Mouse (Mus musculus) gastrocnemius, postnatal 36 days (tissue): ENCODE results near the gene Kifc1. TPM values are rescaled to one million over a fixed set of nuclear protein-coding genes. Genes with fewer than 3 reads are reported as not detected.
A peak's percentile ranks its signal among the peaks of the same experiment; 100 is the strongest.
"Not testable (repeated sequence)": the region's sequence is repeated elsewhere in the genome, so short reads cannot be mapped to it uniquely, and the experiment has no call there.

Experiments
- DNase-seq, 2 experiments: peaks; one replicate each; pipeline ENCODE4 v3.0.0; 2022
- intact Hi-C: fragments of 180-260 bp; cut with DNase I; formaldehyde crosslinking; loops from one replicate; pipeline ENCODE4 v1.15.1; 2025
- total RNA-seq, 2 experiments: library from RNA; stranded (reverse); gene quantifications; 2 replicates each; pipeline ENCODE4 v1.2.3; 2021

The Kifc1 gene
- total RNA-seq, 2 experiments from 2014 or later, result 0.74 to 1.1 TPM

DNA sequence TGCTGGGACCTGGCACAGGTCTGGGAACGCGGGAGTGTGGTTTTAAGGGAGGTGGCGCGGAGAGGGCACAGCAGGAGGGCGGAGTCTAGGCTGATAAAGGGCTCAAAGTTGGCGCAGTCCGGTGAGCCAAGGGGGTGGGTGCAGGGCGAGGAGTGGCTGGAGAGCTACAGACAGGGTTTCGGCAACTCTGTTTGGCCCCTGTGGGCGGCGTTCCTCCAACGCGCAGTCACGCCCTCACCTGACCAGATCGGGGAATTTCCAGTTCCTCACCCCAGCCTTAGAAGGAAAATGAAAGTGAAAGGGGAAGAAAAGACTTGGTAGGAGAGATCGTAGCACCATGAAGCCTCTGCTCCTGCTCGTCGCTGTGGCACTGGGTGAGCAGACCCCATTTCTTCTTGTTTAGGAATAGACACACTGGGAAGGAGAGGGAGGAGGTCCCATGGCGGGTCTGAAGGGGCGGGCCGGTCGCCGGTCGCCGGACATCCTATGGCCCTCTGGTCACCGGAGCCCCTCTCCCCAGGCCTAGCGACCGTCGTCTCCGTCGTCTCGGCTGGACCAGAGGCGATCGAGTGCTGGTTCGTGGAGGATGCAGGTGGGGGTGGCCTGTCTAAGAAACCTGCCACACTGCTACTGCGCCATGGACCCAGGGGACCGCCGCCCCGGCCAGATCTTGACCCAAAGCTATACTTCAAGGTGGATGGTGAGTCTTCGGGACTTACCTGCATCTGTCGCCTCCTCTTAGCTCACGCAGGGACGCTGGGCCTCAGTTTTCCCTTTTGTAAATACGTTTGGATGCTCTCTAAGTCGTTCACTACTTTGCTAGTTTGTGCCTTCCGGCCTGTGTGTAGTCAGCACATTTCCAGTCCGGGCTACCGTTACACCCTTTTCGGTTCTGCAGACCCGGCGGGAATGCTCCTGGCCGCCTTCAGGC lies 29.2 kb upstream of the Kifc1 start:
- intact Hi-C loops, result no loop called here
- peak; percentile 67 to 70 for DNase-seq

DNA sequence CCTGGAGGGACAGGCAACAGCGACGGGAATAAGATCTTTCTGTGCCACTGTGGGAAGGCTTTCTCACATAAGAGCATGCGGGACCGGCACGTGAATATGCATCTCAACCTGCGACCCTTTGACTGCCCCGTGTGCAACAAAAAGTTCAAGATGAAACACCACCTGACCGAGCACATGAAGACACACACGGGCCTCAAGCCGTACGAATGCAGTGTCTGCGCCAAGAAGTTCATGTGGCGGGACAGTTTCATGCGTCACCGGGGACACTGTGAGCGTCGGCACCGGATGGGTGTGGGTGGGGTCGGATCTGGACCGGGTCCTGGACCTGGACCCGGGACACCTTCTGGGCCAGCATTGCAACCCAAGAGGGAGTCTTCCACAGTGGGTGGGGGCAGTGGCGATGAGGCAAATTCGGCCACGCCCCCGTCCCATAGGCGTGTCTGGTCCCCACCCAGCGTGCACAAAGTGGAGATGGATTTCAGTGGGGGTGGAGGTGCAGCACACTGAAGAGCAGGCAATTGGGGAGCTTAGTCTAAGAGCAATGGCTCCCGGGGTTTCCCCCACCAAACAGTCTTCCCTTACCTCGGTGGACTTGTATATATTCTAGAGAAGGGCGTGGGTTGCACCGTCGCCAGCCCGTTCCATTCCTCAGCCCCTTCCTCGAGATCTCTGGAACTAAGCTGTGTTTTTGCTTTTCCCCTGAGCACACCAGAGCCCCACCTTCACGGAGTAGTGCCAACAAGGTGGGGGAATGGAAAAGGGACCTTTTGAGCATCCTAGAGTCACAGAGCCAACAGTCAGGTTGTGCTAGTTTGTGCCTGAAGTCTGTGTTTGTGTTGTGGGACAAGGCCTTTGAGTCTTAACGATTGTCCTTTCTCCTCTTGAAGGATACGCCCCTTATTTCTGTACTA lies 28.1 kb upstream of the Kifc1 start:
- DNase-seq, result peak; percentile 47 to 57
- intact Hi-C loops, result no loop called here

DNA sequence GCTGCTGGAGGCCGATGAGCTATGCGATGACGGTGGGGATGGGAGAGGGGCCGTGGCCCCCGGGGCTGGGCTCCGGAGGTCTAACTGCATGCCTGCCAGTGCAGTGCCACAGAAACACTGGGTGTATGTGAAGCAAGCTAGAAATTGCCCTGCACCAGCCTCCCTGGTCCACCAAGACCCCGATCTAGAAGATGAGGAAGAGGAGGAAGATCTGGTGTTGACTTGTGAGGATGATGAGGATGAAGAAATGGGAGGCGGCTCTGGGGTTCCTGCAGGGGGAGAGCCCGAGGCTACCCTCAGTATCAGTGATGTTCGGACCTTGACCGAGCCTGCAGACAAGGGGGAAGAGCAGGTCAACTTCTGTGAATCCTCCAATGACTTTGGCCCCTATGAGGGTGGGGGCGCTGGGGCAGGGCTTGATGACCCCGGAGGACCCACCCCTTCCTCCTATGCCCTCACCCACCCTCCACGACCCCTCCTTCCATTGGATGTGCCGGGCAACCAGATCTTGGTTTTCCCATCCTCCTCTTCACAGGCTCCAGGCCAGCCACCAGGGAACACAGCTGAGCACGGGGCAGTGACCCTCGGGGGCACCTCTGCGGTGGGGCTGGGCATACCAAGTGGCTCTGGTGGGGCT lies 27.3 kb upstream of the Kifc1 start:
- intact Hi-C loops, result no loop called here
- peak in 1 of 2 experiments; percentile 3 for DNase-seq

DNA sequence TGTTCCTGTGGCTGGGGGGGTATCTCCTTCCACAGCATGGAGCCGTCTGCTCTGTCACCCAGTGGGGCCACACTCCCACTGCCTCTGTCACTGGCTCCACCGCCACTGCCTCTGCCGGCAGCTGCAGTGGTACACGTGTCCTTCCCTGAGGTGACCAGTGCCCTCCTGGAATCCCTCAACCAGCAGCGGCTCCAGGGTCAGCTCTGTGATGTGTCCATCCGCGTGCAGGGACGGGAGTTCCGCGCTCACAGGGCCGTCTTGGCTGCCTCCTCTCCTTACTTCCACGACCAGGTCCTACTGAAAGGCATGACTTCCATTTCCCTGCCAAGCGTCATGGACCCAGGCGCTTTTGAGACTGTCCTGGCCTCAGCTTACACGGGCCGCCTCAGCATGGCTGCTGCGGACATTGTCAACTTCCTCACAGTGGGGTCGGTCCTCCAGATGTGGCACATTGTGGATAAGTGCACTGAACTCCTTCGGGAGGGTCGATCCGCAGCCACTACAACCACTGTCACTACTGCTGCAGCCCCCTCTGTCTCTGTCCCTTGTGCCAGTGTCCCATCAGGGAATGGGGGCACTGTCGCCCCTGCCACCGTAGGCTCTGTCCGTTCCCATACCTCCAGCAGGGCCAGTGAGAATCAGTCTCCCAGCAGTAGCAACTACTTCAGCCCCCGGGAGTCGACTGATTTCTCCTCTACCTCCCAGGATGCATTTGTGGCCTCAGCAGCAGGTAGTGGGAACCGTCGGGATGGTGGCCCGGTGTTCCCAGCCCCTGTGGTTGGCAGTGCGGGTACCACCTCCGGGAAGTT lies 26.6 kb upstream of the Kifc1 start:
- peak in 1 of 2 experiments; percentile 11 for DNase-seq
- intact Hi-C loops, result no loop called here

DNA sequence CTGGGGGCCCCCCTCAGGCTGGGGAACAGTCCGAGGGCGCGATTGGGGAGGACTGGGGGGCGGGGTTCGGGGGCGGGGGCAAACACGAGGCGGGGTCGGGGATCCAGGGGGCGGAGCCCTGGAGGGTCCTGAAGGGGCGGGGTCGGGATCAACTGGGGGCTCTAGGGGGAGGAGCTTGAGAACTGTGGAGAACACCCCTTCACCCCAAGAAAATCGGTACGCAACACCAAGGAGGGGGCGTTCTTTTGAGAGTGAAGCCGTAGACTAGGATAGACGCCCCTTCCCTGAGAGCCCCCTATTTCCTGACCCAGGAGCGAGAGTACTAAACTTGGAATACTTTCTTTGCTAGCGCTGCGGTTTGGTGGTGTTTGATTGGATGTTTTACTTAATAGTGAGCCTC lies 25.8 kb upstream of the Kifc1 start:
- intact Hi-C loops, result no loop called here
- DNase-seq, result no peak

DNA sequence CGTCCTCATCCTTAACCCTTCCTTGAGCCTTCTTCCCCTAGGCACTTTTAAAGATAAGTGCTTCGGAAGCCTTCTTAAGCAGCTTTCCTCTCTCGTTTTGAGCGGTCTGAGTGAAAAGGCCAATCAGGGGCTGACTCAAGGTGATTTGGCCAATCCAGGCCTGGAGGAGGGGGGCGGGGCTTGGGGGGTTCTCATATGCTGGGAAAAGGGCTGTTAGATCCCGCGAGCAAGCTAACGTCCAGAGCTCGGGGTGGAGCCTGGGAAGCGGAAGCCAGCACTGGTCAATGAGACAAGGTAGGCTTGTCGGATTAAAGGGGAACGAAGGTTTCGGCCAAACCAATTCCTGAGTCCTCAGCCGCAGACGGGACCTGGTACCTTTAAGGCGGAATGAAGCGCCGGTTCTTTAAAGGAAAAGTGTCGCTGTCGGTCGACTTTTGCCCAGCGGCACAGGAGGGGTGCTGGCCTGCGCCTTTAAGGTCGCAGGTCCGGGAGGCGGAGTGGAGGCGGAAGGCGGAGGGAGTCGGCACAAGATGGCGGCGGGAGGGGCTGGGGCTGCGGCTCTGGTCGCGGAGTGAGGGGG lies 25.3 kb upstream of the Kifc1 start, which contains the start of the genes Tapbp and Zbtb22:
TSS of gene Tapbp (plus strand) at position 229 of the 580 bp plus-strand sequence.
TSS of gene Zbtb22 (plus strand) at position 234 of the 580 bp plus-strand sequence.
- intact Hi-C loops, result no loop called here
- peak; percentile 89 to 94 for DNase-seq

DNA sequence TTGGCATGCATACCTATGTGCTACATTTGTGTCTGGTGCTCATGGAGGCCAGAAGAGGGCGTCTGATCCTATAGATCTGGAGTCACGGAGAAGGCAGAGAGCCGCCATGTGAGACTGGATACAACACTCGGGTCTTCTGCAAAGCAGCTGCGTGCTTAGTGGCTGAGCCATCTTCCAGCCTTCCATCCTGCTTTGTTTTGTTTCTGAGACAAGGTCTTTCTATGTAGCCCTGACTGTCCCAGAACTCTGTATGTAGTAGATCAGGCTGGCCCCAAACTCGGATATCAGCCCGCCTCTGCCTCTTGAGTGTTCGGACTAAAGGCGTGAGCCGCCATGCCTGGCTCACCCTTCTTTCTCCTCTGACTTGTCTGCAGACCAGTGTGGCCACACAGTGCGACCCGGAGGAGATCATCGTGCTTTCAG lies 24.5 kb upstream of the Kifc1 start:
- intact Hi-C loops, result no loop called here
- no peak for DNase-seq

DNA sequence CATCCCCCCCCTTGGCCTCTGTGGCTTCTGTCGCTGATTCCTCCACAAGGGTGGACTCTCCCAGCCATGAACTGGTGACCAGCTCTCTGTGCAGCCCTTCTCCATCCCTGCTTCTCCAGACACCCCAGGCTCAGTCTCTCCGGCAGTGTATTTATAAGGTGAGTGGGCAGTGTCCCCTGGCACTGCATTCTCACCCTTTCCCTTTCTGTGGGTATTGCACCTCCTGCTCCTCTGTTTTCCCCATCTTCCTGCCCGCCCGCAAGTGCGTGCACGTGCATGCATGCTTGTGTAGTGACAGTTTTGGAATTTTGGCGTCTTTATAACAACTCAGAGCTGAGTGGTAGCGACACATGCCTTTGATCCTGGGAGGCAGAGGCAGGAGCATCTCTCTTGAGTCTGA lies 23.4 kb upstream of the Kifc1 start:
- intact Hi-C loops, result no loop called here
- no peak for DNase-seq

DNA sequence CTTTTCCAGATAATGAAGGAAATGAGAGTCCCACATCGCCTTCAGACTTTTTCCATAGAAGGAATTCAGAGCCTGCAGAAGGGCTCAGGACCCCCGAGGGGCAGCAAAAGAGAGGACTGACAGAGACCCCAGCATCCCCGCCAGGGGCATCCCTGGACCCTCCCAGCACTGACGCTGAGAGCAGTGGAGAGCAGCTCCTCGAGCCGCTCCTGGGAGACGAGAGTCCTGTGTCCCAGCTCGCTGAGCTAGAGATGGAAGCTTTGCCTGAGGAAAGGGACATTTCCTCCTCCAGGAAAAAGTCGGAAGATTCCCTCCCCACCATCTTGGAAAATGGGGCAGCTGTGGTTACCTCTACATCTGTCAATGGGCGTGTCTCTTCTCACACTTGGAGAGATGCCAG lies 22.8 kb upstream of the Kifc1 start:
- no peak for DNase-seq
- intact Hi-C loops, result no loop called here

DNA sequence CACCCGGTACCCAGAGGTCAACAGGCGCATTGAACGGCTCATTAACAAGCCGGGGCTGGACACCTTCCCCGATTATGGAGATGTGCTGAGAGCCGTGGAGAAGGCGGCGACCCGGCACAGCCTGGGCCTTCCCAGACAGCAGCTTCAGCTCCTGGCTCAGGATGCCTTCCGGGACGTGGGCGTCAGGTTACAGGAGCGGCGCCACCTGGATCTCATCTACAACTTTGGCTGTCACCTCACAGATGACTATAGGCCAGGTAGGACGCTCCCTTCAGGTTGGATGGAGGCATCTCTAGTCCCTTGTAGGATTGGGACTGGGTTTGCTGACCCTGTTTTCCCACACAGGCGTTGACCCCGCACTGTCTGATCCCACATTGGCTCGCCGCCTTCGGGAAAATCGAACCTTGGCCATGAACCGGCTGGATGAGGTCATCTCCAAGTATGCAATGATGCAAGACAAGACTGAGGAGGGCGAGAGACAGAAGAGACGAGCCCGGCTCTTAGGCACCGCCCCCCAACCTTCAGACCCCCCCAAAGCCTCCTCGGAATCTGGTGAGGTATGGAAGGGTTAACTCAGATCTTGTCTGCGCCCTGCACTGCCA lies 21.5 kb upstream of the Kifc1 start:
- intact Hi-C loops, result no loop called here
- peak in 1 of 2 experiments; percentile 5 for DNase-seq

DNA sequence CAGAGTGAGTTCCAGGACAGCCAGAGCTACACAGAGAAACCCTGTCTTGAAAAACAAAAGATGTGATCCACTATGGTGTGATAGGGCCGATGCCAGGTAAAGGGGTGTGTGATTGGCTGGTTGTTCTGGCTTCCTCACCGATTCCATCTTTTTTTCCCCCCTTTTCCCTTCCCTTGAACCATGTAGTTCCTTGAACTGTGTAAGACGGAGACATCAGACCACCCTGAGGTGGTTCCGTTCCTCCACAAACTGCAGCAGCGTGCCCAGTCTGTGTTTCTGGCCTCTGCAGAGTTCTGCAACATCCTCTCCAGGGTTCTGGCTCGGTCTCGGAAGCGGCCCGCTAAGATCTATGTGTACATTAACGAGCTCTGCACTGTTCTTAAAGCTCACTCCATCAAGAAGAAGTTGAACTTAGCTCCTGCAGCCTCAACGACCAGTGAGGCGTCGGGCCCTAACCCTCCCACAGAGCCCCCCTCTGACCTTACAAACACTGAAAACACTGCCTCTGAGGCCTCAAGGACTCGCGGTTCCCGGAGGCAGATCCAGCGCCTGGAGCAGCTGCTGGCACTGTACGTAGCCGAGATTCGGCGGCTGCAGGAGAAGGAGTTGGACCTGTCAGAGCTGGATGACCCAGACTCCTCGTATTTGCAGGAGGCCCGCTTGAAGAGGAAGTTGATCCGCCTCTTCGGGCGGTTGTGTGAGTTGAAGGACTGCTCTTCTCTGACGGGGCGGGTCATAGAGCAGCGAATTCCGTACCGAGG lies 20.8 kb upstream of the Kifc1 start:
- intact Hi-C loops, result no loop called here
- no peak for DNase-seq

DNA sequence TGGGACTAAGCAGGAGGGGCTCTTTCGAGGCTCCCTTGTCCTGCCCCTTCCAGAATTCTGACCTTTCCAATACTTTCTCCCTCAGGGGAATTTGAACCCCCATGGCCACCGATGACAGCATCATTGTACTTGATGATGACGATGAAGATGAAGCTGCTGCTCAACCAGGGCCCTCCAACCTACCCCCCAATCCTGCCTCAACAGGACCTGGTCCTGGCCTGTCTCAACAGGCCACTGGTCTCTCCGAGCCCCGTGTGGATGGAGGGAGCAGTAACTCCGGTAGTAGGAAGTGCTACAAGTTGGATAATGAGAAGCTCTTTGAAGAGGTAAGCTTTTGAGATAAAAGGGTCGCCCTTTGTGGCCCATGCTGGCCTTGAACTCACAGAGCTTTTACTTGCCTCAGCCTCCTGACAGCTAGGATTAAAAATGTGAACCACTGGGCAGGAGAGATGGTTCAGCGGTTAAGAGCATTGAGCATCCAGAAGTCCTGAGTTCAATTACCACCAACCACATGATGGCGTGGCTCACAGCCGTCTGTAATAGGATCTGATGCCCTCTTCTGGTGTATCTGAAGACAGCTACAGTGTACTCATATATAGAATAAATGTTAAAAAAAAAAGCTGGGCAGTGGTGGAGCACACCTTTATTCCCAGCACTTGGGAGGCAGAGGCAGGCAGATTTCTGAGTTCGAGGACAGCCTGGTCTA lies 20.0 kb upstream of the Kifc1 start:
- intact Hi-C loops, result no loop called here
- no peak for DNase-seq

DNA sequence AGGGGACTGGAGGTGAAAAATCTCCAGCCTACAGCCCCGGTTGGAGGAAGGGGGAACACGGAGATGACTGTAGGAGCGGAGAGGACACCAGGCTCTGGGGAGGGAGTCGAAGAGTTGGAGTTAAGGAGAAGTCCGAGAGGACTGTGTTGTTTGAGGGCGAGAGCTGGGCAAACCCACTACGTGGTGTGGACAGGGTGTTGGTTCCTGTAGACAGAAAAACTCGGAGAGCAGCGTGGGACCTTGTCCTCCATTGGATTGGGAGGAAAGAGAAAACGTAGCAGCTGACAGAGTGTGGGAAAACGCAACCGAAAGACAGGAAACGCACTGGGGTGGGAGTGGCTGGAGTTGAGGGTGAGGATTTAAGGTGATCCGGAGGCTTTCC lies 19.4 kb upstream of the Kifc1 start:
- intact Hi-C loops, result no loop called here
- DNase-seq, result peak in 1 of 2 experiments; percentile 11

DNA sequence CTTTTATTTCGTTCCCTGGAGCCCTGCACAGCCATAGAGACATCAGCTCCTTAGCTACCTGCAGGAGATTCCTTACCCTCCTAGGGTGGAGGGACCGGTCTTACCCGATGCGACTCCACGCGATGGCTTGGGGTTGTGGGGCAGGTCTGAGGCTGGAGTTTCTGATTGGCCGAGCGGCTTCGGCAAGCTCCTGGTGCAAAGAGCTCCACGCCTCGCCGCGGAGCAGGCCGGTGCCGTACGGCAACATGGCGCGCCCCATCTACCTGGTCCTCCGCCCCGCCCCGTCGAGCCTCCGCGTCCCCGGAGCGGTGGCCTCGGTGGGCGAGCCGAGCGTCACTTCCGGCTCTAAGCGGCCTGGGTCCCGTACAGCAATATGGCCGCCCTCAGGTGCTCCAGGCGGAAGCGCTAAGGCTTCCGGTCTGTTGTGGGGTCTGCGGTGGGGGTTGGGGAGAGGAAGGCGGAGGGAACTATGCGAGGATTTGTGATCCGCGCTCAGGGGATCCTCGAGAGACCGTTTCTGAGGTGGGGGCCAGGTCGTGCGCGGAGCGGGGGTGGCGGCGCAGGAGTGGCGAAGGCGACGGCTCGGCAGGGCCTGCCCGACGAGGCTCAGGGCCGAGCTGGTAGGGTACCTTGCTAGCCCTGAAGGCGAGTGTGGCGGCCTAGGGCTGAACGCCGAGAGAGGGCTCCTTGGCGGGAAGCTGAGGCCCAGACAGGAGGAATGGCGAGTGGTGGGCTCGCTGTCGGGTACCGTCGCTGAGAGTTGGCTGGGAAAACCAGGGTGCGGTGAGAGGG lies 18.8 kb upstream of the Kifc1 start, which contains the start of gene Daxx:
TSS of gene Daxx (plus strand) at position 338 of the 792 bp plus-strand sequence.
- intact Hi-C loops, result no loop called here
- peak; percentile 97 to 99 for DNase-seq

DNA sequence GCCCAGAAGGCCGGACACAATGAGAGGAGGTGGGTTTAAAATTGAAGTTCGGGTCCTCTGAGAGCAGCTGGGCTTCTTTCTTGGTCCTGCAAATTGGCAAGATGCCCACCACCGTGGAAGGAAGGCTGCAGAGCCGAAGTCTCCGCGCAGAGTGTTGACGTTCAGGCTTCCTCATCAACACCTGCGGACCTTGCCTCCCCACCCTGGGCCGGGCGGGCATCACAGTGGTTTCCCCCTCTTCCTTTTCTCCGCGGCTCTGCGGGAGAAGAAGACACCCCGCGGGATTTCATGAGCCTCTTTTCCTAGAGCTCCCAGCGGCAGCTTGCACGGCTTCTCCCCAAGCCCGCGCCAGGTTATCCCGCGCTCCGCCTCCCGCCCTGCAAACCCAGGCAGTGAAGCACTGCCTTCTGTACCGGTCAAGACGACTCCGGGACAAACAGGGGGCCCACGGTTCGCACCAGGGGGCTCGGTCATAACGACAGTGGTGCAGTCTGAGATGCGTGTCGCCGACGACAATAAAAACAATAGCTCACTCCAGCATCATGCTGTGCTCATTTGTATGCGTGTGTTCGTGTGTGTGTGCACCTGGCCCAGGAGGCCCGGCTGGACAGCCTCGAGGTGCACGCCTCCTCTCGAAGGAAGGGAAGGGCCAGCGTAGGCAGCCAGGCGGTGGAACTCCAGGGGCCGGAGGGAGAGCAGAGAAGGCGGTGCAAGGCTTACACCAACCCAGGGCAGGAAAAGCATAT lies 18.0 kb upstream of the Kifc1 start:
- peak in 1 of 2 experiments; percentile 16 for DNase-seq
- intact Hi-C loops, result no loop called here

DNA sequence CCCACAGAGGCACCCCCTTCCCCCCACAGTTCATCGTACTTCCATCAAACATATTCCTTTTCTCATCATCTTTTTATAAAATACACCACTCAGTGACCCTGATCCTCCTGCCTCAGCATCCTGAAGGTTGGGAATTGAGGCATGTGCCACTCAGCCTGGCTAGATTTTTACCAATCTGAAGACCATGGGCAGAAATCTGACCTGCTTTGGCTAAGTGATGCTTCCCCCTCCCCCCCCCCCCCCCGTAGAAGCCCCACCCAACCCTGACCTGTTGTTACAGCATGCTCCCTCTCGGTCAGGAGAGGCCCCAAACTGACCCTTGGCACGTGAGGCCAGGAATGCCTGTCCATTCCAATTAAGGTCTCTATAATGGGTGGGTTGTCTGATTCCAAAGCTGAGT lies 14.4 kb upstream of the Kifc1 start, which contains the start of gene Platr17:
TSS of gene Platr17 (plus strand) at position 301 of the 400 bp plus-strand sequence.
- DNase-seq, intact Hi-C loops: not testable (repeated sequence)
